Mouse (Mus musculus): ENCODE results near the gene Skiv2l. TPM values are rescaled to one million over a fixed set of nuclear protein-coding genes. Genes with fewer than 3 reads are reported as not detected.
A peak's percentile ranks its signal among the peaks of the same experiment; 100 is the strongest.
"Not testable (repeated sequence)": the region's sequence is repeated elsewhere in the genome, so short reads cannot be mapped to it uniquely, and the experiment has no call there.

The Skiv2l gene
- polyA plus RNA-seq, 1 experiment from 2014 or later = 39.9 TPM

DNA sequence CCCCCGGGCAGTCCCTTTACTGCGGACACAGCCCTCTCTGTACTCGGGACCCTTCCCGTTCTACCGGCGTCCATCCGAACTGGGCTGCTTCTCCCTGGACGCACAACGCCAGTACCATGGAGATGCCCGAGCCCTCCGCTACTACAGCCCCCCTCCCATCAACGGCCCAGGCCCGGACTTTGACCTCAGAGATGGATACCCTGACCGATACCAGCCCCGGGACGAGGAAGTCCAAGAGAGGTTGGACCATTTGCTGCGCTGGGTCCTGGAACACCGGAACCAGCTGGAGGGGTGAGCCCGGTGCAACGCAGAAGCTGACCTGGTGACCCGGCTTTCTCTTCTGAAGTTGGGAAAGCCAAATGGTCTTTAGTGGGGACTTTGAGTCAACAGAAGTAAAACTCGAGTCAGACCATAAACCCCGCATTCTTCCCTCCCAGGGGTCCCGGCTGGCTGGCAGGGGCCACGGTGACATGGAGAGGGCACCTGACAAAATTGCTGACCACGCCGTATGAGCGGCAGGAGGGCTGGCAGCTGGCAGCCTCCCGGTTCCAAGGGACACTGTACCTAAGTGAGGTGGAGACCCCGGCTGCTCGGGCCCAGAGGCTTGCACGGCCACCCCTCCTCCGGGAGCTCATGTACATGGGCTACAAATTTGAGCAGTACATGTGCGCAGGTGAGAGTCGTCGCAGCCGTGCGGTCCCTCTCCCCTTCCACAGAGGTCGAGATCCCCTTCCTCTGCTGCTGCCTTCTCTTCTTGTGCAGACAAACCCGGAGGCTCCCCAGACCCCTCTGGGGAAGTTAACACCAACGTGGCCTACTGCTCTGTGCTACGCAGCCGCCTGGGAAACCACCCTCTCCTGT is 12.3 kb downstream of the Skiv2l start:
- H3K9ac ChIP-seq = peak overlapping the region; percentile 72
- H3K27ac ChIP-seq = peak overlapping the region; percentile 45; the same call in 1 of the 2 replicates
- peaks cover 16% of the 10 kb centered on the region for H3K36me3 ChIP-seq
- H3K27me3 ChIP-seq (replicated peaks) = no peaks in the 10 kb centered on the region
- no peaks in the 10 kb centered on the region for H3K9me3 ChIP-seq
- H3K4me3 ChIP-seq (replicated peaks) = peak overlapping the region; percentile 70
- WGBS = 31% methylated on average over 43 of the region's 43 CpGs
- ATAC-seq = peak; percentile 36
- peaks cover 22% of the 10 kb centered on the region for H3K4me1 ChIP-seq (replicated peaks)
- H3K4me2 ChIP-seq (replicated peaks) = peak overlapping the region; percentile 97

DNA sequence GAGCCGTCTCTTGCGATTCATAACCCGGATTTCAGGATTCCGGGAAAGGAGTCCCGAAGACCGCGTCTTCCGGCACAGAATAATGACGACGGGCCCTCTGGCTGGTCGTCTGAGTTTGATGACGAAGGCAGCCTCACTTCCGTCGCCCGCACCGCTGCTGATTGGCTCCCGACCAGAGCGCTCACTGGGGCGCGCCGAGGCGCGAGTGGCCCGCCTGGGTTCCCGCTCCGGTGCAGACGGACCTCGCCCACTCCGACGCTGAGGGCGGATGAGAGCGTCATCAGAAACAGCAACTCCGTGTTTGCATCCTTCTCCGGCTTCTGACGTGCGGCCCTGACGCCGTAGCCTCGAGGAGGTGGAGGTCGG is 13.2 kb downstream of the Skiv2l start, which contains the start of the genes Stk19 and Dxo:
Stk19 (minus strand) TSS at position 90 of the 366 bp plus-strand sequence.
Dxo (plus strand) TSS at position 164 of the 366 bp plus-strand sequence.
- peak within 1 kb of the TSS; percentile 97 for H3K4me2 ChIP-seq (replicated peaks)
- peak within 1 kb of the TSS; percentile 72 for H3K9ac ChIP-seq
- peaks cover 18% of the 10 kb centered on the region for H3K36me3 ChIP-seq
- no peaks in the 10 kb centered on the region for H3K27me3 ChIP-seq (replicated peaks)
- H3K9me3 ChIP-seq = no peaks in the 10 kb centered on the region
- H3K4me3 ChIP-seq (replicated peaks) = peak within 1 kb of the TSS; percentile 70
- ATAC-seq = peak; percentile 97
- WGBS = under 1% methylated on average over 40 of the region's 40 CpGs
- H3K4me1 ChIP-seq (replicated peaks) = peaks cover 22% of the 10 kb centered on the region
- H3K27ac ChIP-seq = peak within 1 kb of the TSS; percentile 45

DNA sequence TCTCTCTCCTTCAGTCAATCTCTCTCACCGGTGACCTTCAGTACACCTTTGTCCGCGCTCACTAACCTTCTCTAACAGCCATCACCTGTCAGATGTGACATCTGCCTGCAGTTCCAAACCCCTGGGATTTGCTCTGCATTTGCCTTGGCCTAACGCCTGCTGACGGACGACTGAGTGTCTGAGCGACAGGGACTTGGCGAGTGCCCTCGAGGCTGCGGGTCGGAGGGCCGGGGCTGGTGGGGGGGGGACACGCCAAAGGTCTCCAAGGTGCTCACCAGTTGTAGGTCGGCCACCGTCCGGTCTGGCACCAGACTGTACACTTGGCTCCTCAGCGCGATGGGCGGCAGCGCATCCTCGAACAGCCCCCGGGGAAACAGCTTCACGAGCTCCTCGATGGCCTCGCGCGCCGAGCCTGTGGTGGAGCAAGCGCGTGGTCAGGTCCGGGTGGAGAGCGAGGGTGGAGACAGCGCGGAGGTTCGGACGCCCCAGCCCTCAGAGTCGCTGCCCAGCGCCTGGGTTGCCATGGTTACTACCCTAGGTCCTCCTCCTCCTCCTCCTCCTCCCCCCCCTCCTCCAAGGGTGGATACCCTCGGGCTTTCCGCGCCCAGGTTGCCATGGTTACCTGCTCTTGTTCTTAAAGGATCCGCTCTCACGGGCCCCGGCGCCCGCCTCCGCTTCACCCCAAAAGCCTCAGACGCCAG is 13.7 kb downstream of the Skiv2l start:
- Histone ChIP-seq H3K27me3 (replicated peaks) (no peaks in the 10 kb centered on the region), H3K4me2 (replicated peaks) (peak overlapping the region; percentile 94), H3K4me3 (replicated peaks) (peak overlapping the region; percentile 70), H3K9ac (peak overlapping the region; percentile 43), H3K27ac (peak overlapping the region; percentile 24), H3K4me1 (replicated peaks) (peaks cover 22% of the 10 kb centered on the region), H3K9me3 (no peaks in the 10 kb centered on the region), H3K36me3 (peaks cover 19% of the 10 kb centered on the region)
- 4% methylated on average over 48 of the region's 48 CpGs for WGBS
- peak; percentile 85 for ATAC-seq

DNA sequence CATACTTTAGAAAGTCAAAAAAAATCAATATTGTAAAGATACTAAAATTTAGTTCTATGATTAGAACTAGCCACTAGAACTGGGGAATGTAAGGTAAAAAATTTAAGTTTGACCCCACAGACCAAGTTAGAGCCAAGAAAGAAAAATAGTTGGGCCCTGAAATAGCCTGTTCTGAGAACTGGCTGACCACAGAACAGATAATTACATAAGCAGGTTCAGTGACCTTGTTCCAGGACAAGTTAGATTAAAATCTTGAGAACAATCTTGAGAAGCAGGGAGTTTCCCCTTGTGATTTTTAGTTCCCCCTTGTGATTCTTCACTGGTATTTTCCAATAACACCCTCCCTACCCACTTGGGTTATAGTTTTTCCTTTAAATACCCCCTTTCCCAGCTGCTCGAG is 19.2 kb downstream of the Skiv2l start:
- WGBS = 93% methylated on average over 1 of the region's 1 CpGs
- not testable (repeated sequence) for H3K9ac ChIP-seq; H3K4me2 ChIP-seq (replicated peaks); H3K4me1 ChIP-seq (replicated peaks); H3K9me3 ChIP-seq; H3K4me3 ChIP-seq (replicated peaks); H3K27ac ChIP-seq; ATAC-seq; H3K27me3 ChIP-seq (replicated peaks)
- peaks cover 21% of the 10 kb centered on the region for H3K36me3 ChIP-seq

DNA sequence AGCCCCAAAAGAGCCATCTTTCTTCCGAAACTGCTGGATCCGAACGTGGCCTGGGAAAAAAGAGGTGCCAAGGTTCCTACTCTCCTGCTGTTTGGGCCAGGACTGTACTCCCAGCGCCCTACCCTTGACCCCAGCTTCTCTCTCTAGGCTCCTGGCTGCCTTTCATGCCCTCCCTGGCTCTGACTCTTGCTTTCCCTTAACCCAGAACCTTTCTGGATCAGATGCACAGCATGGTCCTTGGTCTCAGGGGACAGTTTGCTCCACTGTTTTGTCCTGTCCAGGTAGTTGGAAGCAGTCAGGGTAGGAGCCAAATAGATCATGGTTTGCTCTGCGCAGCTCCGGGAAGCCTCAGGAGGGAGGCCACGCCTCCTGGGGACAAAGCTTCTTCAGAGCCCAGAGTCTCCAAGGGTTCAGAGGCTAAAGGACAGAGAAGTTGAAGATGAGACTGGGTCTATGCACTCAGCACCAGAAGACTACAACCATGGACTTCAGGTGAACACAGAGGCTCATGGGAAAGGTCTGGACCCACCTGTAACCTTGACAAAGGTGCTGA is 35.1 kb downstream of the Skiv2l start:
- Histone ChIP-seq H3K36me3 (no peaks in the 10 kb centered on the region), H3K27me3 (replicated peaks) (no peaks in the 10 kb centered on the region), H3K9me3 (no peaks in the 10 kb centered on the region), H3K27ac (no peak overlapping the region), H3K4me1 (replicated peaks) (no peaks in the 10 kb centered on the region), H3K4me2 (replicated peaks) (no peak overlapping the region), H3K4me3 (replicated peaks) (no peak overlapping the region), H3K9ac (no peak overlapping the region)
- ATAC-seq = no peak
- 79% methylated on average over 7 of the region's 7 CpGs for WGBS

DNA sequence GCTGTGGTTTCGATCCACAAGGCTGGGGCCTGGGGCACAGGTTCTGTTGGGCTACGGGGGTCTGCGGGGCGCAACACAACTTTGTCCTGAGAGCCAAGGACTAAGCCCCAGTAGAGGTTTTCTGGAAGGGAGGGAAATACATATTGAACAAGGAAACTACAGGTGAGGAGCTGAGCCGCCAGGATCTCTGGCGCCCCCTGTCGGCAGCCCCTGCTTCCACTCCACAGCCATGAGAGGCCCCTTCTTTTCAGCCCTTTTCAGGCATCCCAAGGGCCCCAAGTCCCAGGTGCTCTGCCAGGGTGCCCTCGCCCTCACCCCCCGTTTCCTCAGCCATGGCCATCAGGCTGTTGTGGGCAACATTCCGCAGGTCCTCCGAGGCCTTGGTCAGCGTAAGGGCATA is 36.3 kb downstream of the Skiv2l start:
- ATAC-seq; H3K27ac ChIP-seq; H3K4me1 ChIP-seq (replicated peaks); H3K9me3 ChIP-seq; H3K36me3 ChIP-seq; H3K27me3 ChIP-seq (replicated peaks); H3K4me3 ChIP-seq (replicated peaks); H3K4me2 ChIP-seq (replicated peaks); H3K9ac ChIP-seq: not testable (repeated sequence)
- 60% methylated on average over 12 of the region's 12 CpGs for WGBS

DNA sequence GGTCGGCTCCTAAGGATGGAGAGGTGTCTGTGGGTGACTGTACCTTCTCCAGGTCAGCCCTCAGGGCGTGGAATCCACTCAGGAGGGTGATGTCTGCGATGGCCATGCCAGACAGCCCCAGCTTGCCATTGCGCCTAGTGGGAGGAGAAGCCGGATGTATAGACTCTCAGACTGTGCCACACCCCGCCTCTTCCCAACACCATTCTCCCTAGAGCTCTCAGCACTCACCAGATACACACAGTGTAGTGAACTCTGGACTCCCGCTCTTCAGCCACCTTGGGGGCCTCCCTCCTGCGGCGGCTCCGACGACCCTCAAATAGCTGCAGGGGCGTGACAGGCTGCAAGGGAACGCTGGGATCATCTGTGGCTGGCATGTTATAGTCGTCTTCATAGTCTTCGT is 38.7 kb downstream of the Skiv2l start:
- Histone ChIP-seq H3K9ac (no peak overlapping the region), H3K4me2 (replicated peaks) (no peak overlapping the region), H3K27ac (no peak overlapping the region), H3K27me3 (replicated peaks) (no peaks in the 10 kb centered on the region), H3K36me3 (no peaks in the 10 kb centered on the region), H3K9me3 (no peaks in the 10 kb centered on the region), H3K4me3 (replicated peaks) (no peak overlapping the region), H3K4me1 (replicated peaks) (no peaks in the 10 kb centered on the region)
- 62% methylated on average over 15 of the region's 15 CpGs for WGBS
- ATAC-seq = peak; percentile 79

DNA sequence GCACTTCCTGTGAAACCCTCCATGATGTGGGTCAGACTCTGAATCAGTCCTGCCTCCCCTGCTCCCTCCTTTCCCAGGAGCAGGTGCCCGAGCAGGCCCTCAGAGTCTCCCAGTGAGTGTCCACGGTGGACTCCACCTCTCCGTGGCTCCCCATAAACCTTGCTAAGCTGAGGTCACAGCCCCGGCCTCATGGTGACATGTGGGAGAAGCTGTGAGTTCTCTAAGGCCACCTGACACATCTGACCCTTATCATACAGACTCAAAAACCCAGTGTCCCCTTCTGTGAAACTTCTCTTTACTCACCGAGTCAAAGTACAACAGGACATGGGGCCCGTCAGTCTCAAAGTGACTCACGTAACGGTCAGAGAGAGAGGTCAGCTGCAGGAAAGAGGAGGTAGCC is 39.2 kb downstream of the Skiv2l start:
- H3K9me3 ChIP-seq; H3K4me2 ChIP-seq (replicated peaks); ATAC-seq; H3K36me3 ChIP-seq; H3K4me1 ChIP-seq (replicated peaks); H3K27me3 ChIP-seq (replicated peaks); H3K27ac ChIP-seq; H3K4me3 ChIP-seq (replicated peaks); H3K9ac ChIP-seq: not testable (repeated sequence)
- WGBS = 80% methylated on average over 8 of the region's 8 CpGs

DNA sequence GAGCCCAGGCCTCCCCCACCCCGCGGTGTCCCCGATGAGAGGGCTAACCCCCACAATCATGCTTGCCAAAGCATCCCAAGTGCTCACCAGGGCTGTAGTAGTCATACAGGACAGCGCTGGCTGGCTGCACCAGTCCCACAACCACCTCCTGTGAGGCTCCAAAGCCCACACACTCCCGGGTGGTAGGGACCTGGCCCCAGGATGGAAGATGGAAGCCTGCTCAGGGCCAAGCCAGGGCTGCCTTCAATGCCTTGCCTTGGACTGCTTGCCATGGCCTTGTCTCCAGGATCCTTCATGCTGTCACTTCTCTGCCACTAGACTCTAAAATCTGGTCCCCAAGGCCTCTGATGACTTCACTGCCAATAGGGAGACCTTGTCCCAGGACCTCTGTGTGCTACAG is 39.6 kb downstream of the Skiv2l start:
- H3K9me3 ChIP-seq; H3K27ac ChIP-seq; H3K36me3 ChIP-seq; ATAC-seq; H3K4me2 ChIP-seq (replicated peaks); H3K4me1 ChIP-seq (replicated peaks); H3K27me3 ChIP-seq (replicated peaks); H3K4me3 ChIP-seq (replicated peaks); H3K9ac ChIP-seq: not testable (repeated sequence)
- WGBS = 87% methylated on average over 5 of the region's 5 CpGs

DNA sequence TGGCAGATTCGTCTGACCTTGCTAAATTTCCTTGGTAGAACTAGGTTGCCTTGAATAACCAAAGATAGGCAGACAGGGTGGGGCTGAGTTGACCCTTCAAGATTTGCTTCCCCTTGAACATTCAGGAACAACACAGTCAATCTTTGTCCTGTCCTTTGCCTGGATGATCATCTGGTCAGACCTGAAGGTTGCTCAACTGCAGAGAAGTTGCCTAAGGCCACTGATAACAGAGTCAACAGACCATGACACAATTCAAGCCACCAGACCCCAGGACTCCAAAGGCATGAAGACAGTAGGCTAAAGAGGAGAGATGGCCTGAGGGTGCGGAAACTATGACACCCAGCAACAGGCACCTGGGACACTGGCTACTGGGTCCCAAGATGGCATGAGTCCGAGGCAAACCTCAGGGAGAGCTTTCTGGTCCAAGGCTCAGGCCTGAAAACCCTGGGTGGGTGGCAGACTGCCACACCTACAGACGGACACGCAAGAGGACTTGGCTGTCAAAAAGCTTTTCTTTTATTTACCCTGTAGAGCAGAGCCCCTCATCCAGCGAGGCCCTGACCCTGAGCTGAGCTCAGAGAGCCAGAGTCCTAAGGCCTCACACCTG is 41.3 kb downstream of the Skiv2l start:
- Histone ChIP-seq H3K9ac (no peak overlapping the region), H3K4me1 (replicated peaks) (no peaks in the 10 kb centered on the region), H3K27me3 (replicated peaks) (no peaks in the 10 kb centered on the region), H3K27ac (no peak overlapping the region), H3K9me3 (no peaks in the 10 kb centered on the region), H3K4me2 (replicated peaks) (no peak overlapping the region), H3K36me3 (no peaks in the 10 kb centered on the region), H3K4me3 (replicated peaks) (no peak overlapping the region)
- no peak for ATAC-seq
- 77% methylated on average over 6 of the region's 6 CpGs for WGBS

DNA sequence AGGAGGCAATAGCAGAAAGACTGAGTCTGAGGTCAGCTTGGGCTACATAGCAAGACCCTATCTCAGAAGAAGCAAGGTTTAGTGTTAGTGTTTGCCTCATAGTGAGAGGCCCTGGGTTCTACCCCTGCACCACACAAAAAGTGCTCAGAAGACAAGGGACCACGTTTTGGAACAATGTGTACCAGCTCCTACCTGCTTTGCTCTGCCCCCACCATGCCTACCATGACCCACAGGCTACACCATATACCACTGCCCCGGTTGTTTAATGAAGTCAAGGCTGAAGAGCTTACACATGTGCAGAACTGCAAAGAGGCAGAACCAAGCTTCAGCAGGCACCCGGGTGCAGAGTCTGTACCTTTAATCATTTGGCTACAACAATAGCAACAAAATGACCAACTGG is 42.8 kb downstream of the Skiv2l start:
- no peak overlapping the region for H3K9ac ChIP-seq
- H3K27me3 ChIP-seq (replicated peaks) = no peaks in the 10 kb centered on the region
- no peak overlapping the region for H3K27ac ChIP-seq
- no peaks in the 10 kb centered on the region for H3K36me3 ChIP-seq
- no peak overlapping the region for H3K4me3 ChIP-seq (replicated peaks)
- no peaks in the 10 kb centered on the region for H3K9me3 ChIP-seq
- WGBS = 65% methylated on average over 3 of the region's 3 CpGs
- no peaks in the 10 kb centered on the region for H3K4me1 ChIP-seq (replicated peaks)
- no peak overlapping the region for H3K4me2 ChIP-seq (replicated peaks)
- ATAC-seq = no peak

DNA sequence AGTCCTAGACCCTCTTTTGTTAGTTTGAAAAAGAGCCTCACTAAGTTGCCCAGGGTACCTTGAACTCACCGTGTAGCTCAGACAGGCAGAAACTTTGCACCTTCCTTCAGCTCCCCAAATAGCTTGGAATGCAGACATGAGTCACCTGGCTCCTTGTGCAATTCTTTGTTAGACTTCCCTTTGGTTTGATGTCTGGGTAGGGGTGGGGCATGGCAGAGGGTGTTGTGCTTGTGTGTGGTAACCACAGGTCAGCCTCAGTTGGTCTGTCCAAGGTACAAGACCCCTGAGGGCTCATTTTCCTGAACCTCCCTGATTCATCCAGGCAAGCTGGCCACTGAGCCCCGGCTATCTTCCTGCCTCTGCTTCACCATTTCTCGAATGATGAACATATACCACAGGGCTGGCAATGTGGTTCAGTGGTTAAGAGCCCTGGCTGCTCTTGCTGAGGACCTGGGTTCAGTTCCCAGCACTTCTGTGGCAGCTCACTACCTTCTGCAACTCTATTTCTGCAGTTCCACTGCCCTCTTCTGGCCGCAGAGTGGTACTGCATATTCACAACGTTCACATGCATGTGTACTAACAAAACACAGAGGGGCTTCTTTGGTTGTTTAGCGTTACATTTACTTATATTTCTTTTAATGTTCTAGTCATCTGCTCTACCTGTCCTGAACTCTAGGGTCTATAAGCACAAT is 45.0 kb downstream of the Skiv2l start:
- H3K4me3 ChIP-seq (replicated peaks) = no peak overlapping the region
- no peak overlapping the region for H3K27ac ChIP-seq
- no peak for ATAC-seq
- no peaks in the 10 kb centered on the region for H3K4me1 ChIP-seq (replicated peaks)
- H3K9ac ChIP-seq = no peak overlapping the region
- 75% methylated on average over 6 of the region's 6 CpGs for WGBS
- no peaks in the 10 kb centered on the region for H3K9me3 ChIP-seq
- no peaks in the 10 kb centered on the region for H3K36me3 ChIP-seq
- H3K4me2 ChIP-seq (replicated peaks) = no peak overlapping the region
- H3K27me3 ChIP-seq (replicated peaks) = no peaks in the 10 kb centered on the region
